Mouse (Mus musculus) fibroblast of lung, adult 2 months (primary cell): ENCODE data around the gene Olfr1222.
"Not testable (repeated sequence)": the region's sequence is repeated elsewhere in the genome, so short reads cannot be mapped to it uniquely, and the experiment has no call there.

ENCODE experiments used
- DNase-seq: peaks from one replicate; pipeline ENCODE4 v3.0.0-alpha.2; 2011; ENCODE audit warnings: low read depth

The Olfr1222 gene

DNA sequence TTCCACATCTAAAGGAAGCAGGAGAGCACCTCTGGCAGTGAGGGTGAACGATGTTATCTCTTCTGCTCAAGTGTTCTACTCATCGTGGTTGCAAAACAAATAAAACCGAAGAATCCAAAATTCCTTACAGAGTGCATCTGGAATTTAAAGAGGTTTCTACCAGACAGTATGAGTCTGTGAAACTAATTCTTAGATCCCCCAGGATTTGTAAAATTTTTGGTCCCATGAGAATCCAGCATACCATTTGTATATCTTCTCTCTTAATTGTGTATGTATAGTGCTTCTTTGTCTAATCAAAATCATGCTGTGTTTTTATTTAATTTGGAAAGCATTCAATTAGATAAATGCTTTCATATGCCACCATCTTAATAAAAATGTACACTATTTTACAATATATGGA lies at the start of gene Olfr1222:
Gene Olfr1222, minus strand, starts transcription at position 101 of the 400 bp plus-strand sequence.
- DNase-seq: no peak

DNA sequence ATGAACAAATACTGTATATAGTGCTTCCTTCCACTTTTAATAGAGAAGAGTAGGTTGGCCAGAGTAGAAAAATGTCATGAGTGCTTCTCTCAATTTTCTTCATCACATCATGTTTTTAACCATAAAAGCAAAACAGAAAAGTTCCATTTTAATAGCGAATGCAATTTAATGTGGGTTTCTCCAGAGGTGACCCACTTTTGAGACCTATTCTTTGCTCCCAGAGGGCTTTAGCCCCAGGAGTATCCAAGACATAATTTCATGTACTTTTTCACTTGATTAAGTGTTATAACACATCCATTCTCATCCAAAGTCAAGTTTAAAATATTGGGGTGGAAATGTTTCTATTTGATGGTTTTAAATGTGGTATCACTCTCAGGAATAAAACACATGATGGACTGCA lies 41.7 kb upstream of the Olfr1222 start, which contains the start of gene Olfr1225:
Gene Olfr1225, minus strand, starts transcription at position 101 of the 400 bp plus-strand sequence.
- DNase-seq: no peak

DNA sequence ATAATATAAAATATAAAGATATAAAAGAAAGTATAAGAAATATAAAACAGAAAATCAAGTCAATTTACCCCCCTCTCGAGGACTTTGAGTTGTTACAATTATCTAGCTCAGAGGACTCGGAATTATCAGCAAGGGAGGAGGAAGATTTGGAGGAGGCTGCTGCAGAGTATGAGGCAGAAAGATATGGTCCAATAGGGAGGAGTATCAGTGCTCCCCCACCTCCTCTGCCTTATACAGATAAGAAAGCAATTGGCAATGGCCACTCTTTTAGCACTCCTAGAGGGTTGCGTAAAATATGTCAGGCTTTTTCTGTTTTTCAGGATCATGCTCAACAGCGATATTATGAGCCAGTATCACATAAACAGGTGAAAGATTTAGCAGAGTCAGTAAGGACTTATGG lies 31.9 kb upstream of the Olfr1222 start:
- not testable (repeated sequence) for DNase-seq

DNA sequence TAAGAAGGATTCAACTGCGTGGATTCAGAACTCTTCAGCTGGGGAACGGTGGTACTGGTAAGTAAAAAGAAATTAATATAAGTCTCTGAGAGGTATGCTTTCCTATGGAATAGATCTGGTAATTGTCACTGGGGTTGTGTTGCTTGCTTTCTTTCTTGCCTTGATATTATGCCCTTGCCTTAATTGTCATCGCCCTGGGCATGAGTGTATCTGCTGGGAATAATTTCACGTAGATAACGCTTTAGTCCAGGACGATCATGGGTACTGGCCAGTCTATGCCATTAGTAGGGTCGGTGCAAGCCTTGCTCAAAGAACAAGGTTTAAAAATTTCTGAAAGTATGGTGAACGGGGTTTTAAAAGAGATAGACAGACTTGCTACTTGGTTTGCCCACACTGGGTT lies 31.1 kb upstream of the Olfr1222 start, which contains the start of gene Olfr1224-ps1:
Gene Olfr1224-ps1, minus strand, starts transcription at position 101 of the 400 bp plus-strand sequence.
- not testable (repeated sequence) for DNase-seq

DNA sequence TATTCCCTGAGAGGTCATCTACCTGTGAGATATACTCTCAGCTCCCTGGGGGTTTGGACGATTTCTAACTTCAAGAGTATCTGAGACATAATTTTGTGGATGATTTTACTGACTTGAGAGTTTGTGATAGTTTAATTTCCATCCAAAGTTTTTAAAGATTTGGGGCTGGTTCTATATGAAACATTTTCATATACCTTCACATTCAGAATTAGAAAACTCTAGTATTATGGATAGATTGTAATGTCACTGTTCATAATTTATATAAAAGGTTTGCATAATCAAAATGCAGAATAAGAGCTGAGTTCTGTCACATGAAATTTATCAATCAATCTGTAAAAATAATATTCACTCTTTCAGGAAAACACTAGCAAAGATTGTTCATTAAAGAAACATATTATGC lies 18.6 kb upstream of the Olfr1222 start, which contains the start of gene Olfr1223:
Gene Olfr1223, minus strand, starts transcription at position 101 of the 400 bp plus-strand sequence.
- DNase-seq: no peak

DNA sequence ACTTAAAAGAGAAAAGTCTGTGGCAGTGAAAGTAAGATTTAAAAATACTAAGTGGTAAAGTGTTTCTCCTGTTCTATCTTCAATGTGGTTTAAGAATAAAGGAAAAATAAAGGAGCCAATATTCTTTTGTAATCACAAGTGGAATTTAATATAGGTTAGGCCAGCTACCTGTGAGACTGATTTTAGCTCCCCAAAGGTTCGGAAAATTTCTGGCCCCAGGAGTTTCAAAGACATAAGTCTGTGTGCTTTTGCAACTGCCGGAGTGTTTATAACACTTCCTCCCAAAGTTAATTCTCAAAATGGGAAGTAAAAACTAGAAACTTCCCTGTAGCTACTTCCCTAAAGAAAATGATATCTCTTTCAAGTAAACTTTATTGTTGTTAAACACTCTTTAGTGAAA lies 15.7 kb downstream of the Olfr1222 start, which contains the start of gene Olfr1221:
Gene Olfr1221, minus strand, starts transcription at position 101 of the 400 bp plus-strand sequence.
- no peak for DNase-seq

DNA sequence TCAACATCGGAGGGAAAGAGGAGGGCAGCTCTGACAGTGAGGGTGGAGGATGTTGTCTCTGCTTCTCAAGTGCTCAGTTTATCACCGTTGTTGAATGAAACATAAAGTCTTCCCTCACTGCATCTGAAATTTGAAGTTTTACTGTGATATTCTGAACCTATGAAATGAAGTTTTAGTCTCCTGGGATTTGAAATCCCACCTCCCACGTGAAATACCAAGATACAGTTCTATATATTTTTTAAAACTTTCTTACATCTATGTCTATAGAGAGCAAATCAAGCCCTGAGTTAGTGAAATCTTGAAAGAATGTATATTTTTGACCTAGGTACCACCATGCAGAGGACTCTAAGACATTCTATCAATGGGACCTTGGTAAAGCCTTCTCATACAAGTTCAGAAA lies 26.1 kb downstream of the Olfr1222 start, which contains the start of gene Olfr1220:
Gene Olfr1220, minus strand, starts transcription at position 101 of the 400 bp plus-strand sequence.
- no peak for DNase-seq

DNA sequence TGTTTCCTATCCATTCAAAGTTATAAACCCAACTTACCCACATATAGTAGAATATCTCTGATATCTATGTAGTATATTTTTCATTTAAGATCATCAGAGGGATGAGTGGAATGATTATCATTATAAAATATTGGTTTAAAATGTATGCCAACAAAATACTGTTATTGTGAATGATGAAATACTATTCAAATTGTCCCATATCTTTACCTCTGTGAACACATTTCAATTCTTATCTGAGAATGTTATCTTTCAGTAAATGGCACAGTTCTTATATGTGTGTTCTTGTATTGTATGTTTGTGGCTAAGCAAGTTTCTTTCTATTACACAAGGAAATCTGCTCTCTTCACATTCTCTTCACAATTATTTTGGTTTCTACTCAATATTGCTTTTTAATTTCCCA lies 27.2 kb downstream of the Olfr1222 start:
- no peak for DNase-seq

DNA sequence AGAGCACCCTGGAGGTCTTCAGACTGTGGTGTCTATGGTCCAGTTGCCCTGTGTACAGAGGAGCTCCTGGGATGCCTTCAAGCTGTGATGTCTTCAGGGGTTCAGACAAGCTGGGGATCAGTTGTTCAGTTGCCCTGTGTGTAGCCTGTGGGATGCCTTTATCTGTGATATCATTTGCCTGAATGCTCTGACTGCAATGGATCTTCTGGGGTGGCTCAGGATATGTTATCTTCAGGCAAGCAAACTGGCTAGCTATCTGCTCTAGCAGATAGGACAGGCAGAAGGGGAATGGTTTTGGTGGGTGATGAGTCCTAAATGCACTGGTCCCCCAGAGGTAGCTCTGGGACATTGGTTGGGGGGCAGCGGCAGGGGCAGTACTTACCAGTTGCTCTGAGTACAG lies 39.0 kb downstream of the Olfr1222 start:
- DNase-seq: no peak

DNA sequence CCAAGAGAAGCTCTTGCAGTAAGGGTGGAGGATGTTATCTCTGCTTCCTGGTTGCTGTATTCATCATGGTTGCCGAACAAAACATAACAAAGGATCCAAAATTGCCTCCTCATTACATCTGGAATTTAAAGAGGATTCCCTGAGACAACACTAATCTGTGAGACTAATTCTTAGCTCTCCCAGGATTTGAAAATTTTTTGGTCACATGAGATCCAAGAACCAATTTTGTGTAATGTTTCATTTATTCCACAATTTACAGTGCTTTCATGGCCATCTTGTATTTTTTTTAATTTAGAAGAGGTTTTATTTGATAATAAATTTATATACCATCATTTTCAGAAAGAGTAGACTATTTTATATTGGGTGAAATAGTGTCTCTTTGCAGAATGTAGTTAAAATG lies 49.4 kb downstream of the Olfr1222 start, which contains the start of gene Olfr1219:
Gene Olfr1219, minus strand, starts transcription at position 101 of the 400 bp plus-strand sequence.
- DNase-seq: no peak

DNA sequence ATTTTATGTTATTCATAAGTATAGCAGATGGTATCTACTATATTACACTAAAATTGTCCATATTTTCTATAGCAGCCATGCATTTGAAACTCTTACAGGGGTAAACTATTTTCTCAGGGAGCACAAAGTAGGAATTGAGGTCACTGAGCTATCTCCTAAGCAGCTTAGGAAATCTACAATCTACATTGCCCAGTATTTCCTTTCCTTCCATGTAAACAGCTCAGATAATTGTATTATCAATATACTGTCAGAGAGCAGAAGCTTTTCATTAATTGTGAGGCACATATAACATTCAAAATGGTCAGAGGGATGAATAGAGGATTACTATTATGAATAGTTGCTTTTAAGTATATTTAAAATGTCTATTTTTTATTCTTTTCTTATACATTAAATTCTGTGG lies 51.4 kb downstream of the Olfr1222 start:
- no peak for DNase-seq
